Mouse (Mus musculus) E14TG2a.4 (cell line): Measurements from ENCODE around the gene Rnd1.
A peak's percentile ranks its signal among the peaks of the same experiment; 100 is the strongest.

Experiments
- H3K27me3 ChIP-seq: 2 replicates; pipeline ENCODE4 v1.6.1; 2014; ENCODE audit warnings: low read length, control low read depth; ENCODE audit not compliant: insufficient read depth
- H3K36me3 ChIP-seq: 2 replicates; pipeline ENCODE4 v1.6.1; 2014; ENCODE audit warnings: low read length, control low read depth; ENCODE audit not compliant: insufficient read depth
- H3K4me1 ChIP-seq: replicated peaks from 2 replicates; pipeline ENCODE4 v1.6.1; 2014; ENCODE audit warnings: low read depth, low read length, control low read depth
- H3K4me3 ChIP-seq: replicated peaks from 2 replicates; pipeline ENCODE4 v1.5.1; 2014; ENCODE audit warnings: mild to moderate bottlenecking, low read length
- H3K9me3 ChIP-seq: 2 replicates; pipeline ENCODE4 v1.6.1; 2014; ENCODE audit warnings: low read length, control low read depth
- CTCF ChIP-seq: conservative IDR thresholded peaks from 2 replicates; pipeline ENCODE4 v1.5.1; 2014; ENCODE audit warnings: low read length
- NANOG ChIP-seq: IDR thresholded peaks from 2 replicates; pipeline ENCODE4 v1.6.1; 2014; ENCODE audit warnings: borderline replicate concordance, low read length, mixed read lengths
- POU5F1 ChIP-seq: IDR thresholded peaks from 2 replicates; pipeline ENCODE4 v1.6.1; 2014; ENCODE audit warnings: low read length, borderline replicate concordance

Rnd1 gene

GRCm38 (mm10) chr15:98630540-98630939 is 46.7 kb downstream of the Rnd1 start, which contains the start of gene Cacnb3:
Cacnb3 (plus strand) TSS chr15:98630840.
- TF ChIP-seq POU5F1 (no peak), CTCF (no peak), NANOG (no peak)
- no peaks in the 10 kb centered on the region for H3K36me3 ChIP-seq
- H3K9me3 ChIP-seq: no peaks in the 10 kb centered on the region
- H3K27me3 ChIP-seq: peaks cover 64% of the 10 kb centered on the region
- peaks cover 88% of the 10 kb centered on the region for H3K4me1 ChIP-seq
- H3K4me3 ChIP-seq: peak within 1 kb of the TSS; percentile 87

- TF ChIP-seq CTCF (no peak), POU5F1 (no peak), NANOG (no peak)
- no peak overlapping the region for H3K4me3 ChIP-seq
- H3K27me3 ChIP-seq: peaks cover 60% of the 10 kb centered on the region
- no peaks in the 10 kb centered on the region for H3K36me3 ChIP-seq
- H3K4me1 ChIP-seq: peaks cover 95% of the 10 kb centered on the region
- H3K9me3 ChIP-seq: no peaks in the 10 kb centered on the region
These were observed 47.8 kb downstream of the Rnd1 start for GRCm38 (mm10) chr15:98629464-98629863.

GRCm38 (mm10) chr15:98628589-98629254 is 48.5 kb downstream of the Rnd1 start:
- 0 out of 2 replicates have a peak, but pooled peaks cover 3% of the 10 kb centered on the region for H3K9me3 ChIP-seq
- no peaks in the 10 kb centered on the region for H3K36me3 ChIP-seq
- peaks cover 94% of the 10 kb centered on the region for H3K4me1 ChIP-seq
- H3K4me3 ChIP-seq: peak overlapping the region; percentile 58
- H3K27me3 ChIP-seq: peaks cover 52% of the 10 kb centered on the region
- TF ChIP-seq CTCF: no peak
- no peak for TF ChIP-seq POU5F1
- TF ChIP-seq NANOG: no peak

GRCm38 (mm10) chr15:98626487-98627212 is 50.6 kb downstream of the Rnd1 start:
- H3K9me3 ChIP-seq: 0 out of 2 replicates have a peak, but pooled peaks cover 3% of the 10 kb centered on the region
- peak overlapping the region; percentile 43; the same call in 1 of the 2 replicates for H3K4me3 ChIP-seq
- peaks cover 32% of the 10 kb centered on the region for H3K27me3 ChIP-seq
- peaks cover 93% of the 10 kb centered on the region for H3K4me1 ChIP-seq
- H3K36me3 ChIP-seq: no peaks in the 10 kb centered on the region
- TF ChIP-seq NANOG: no peak
- TF ChIP-seq POU5F1: no peak
- TF ChIP-seq CTCF: no peak; the same call in none of the 2 replicates

DNA sequence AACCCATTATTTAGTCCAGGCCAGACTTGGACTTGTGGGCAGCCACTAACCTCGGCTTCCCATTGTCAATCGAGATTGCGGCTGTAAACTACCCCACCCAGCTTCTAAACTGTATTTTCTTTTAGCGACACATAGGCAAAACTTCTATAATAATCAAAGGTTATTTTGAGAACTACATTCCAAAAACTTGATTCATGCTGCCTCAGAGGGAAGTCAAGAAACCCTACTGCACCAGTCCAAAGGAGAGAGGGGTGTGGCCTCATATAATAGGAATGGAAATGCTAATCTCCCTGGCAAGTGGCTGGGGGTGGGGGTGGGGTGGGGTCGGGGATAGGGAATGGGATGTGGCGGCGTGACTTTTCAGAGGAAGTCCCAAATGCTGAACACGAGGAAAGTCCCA is 51.2 kb downstream of the Rnd1 start:
- TF ChIP-seq CTCF: no peak
- TF ChIP-seq NANOG: no peak
- TF ChIP-seq POU5F1: no peak
- H3K27me3 ChIP-seq: peaks cover 30% of the 10 kb centered on the region
- peaks cover 94% of the 10 kb centered on the region for H3K4me1 ChIP-seq
- H3K9me3 ChIP-seq: 0 out of 2 replicates have a peak, but pooled peaks cover 3% of the 10 kb centered on the region
- H3K4me3 ChIP-seq: no peak overlapping the region
- no peaks in the 10 kb centered on the region for H3K36me3 ChIP-seq

DNA sequence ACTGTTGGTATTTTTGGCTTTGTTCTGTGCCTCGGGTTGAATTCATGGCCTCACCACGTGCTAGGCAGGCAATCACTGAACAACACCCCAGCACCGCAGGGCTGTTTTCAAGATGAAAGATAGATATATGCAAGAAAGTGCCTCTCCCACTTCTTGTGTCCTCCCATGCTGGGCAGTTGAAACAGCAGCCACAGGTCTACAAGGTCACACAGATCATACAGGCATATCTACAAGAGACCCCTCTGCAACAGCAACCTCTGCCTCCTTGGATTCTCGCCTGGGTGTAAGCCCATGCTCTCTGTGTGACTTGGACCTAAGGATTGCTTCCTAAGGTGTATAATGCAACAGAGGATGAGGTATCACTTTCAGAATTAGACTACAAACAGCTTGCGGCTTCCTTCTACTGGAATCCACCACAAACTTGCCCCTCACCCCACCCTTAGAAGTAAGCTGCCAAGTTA is 53.9 kb downstream of the Rnd1 start:
- no peaks in the 10 kb centered on the region for H3K36me3 ChIP-seq
- peaks cover 23% of the 10 kb centered on the region for H3K27me3 ChIP-seq
- TF ChIP-seq POU5F1: no peak
- peak; percentile 30; the same call in 1 of the 2 replicates for TF ChIP-seq NANOG
- TF ChIP-seq CTCF: no peak
- no peak overlapping the region for H3K4me3 ChIP-seq
- peaks cover 75% of the 10 kb centered on the region for H3K4me1 ChIP-seq
- H3K9me3 ChIP-seq: peaks cover 3% of the 10 kb centered on the region; the same call in 1 of the 2 replicates

DNA sequence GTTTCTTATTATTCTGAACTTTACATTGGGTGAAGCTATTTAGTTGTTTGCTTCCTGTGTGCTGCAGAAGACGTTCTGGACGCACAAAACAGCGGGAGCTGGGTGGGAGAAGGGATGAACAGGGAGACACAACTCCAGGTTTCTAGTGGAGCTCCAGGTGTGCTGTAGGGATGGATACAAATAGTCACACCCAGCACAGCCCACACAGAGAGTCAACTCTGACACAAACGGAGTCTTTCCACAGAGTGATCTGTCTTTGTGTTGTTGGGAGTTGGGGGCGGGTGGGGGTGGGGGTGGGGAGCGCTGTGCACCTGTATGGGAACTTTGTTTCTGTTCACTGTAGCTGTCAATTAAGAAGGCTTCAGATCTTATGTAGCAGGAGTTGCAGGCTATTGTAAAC is 54.5 kb downstream of the Rnd1 start:
- H3K9me3 ChIP-seq: peaks cover 3% of the 10 kb centered on the region; the same call in 1 of the 2 replicates
- peak overlapping the region; percentile 50; the same call in 1 of the 2 replicates for H3K4me3 ChIP-seq
- peaks cover 69% of the 10 kb centered on the region for H3K4me1 ChIP-seq
- peaks cover 26% of the 10 kb centered on the region for H3K27me3 ChIP-seq
- H3K36me3 ChIP-seq: no peaks in the 10 kb centered on the region
- TF ChIP-seq CTCF: no peak
- no peak for TF ChIP-seq NANOG
- no peak for TF ChIP-seq POU5F1

GRCm38 (mm10) chr15:98622199-98622598 is 55.1 kb downstream of the Rnd1 start:
- H3K9me3 ChIP-seq: peaks cover 3% of the 10 kb centered on the region; the same call in 1 of the 2 replicates
- H3K36me3 ChIP-seq: no peaks in the 10 kb centered on the region
- H3K4me3 ChIP-seq: peak overlapping the region; percentile 50
- peaks cover 29% of the 10 kb centered on the region for H3K27me3 ChIP-seq
- H3K4me1 ChIP-seq: peaks cover 64% of the 10 kb centered on the region
- no peak for TF ChIP-seq NANOG
- TF ChIP-seq CTCF: no peak
- no peak for TF ChIP-seq POU5F1
